Mouse (Mus musculus) adrenal gland, adult 8-10 months (tissue): ENCODE measurements at regions not wholly inside any gene's neighbourhood (a gene's known extent, or its start where the extent isn't known, plus 50 kb on each side); places are given as distances from the start of the nearest gene placed in this dataset.

Experiments used
- DNase-seq: peaks from one replicate; pipeline ENCODE4 v3.0.0; 2022

- no peak for DNase-seq
Measured at GRCm38 (mm10) chr2:117023436-117023835, 97.7 kb upstream of the Spred1 start.

DNA sequence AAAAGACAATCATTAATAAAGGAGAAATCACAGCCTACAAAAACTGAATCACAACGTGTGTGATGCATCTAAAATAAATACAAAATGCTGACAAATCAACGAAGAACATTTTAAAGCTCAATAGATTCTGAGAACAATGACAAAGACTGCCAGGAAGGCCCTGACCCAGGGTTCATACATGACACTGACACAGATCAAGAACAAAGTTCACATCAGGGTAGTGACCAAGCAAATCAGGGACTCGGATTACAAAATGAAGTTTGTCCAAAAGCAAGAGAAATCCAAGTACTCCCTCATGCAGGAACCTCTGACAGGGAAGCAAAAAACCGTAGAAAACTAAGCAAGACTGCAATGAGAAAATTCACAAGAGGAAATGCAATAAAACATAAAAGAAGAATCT is 94.1 kb upstream of the Spred1 start:
- DNase-seq, result peak; percentile 55

GRCm38 (mm10) chr2:117028771-117029170 is 92.4 kb upstream of the Spred1 start:
- DNase-seq, result no peak

GRCm38 (mm10) chr2:117036197-117036872 is 84.8 kb upstream of the Spred1 start:
- no peak for DNase-seq

DNA sequence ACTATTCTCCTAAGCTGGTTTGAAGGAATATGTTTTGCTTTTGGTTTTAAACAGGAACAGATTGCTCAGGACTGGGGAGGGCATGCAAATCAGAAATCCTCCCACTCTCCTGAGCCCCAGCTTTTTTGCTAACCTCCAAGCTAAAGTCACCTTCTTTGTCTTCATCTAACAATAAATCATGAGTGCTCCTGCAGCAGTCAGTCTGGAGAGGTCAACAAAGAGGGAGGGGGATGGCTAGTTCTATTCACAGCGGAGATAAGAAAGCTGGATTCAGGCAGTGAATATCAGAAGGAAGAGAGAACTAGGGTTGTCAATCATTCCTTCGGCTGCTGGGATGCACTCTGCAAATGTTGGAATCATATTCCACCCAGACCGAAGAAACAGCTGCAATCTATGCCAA is 81.0 kb upstream of the Spred1 start:
- DNase-seq, result no peak

GRCm38 (mm10) chr2:117043831-117044230 is 77.3 kb upstream of the Spred1 start:
- no peak for DNase-seq

DNA sequence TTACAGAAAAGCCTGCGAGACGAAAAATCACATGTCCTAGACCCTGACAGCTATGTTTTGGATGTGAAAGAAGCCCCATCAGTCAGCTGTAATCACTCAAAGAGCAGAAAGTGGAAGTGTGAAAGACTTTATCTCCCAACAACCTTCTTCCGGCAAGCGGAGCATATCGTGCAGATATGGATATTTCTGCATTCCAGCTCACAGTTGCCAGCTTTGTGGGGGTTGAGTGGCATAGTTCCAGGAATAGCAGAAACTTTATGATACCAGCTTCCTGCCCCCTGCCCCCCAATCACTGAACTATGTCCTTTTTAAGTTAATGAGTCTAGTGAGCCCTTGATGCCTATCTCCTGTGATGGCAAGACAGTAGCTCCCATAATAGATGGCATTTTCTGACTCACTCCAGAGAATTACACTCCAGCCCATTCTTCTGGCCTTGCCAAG is 72.9 kb upstream of the Spred1 start:
- no peak for DNase-seq

DNA sequence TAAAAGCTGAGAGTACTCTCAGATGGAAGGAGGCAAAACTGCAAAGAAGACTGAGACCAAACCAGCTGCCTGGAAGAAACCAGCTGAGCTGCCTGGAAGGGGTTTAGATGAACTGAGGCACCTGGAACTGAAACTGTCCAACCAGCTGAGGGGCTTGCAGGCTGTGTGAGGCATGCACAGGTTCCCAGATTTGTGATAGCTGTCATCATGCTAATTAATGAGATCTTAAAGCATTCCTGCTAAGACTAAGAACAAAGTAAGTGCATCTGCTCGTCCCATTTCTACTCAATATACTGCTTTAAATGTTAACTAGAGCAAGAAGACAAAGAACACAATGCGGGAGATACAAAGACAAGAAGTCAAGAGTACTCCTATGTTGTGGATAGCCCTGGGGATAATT is 71.1 kb upstream of the Spred1 start:
- no peak for DNase-seq

GRCm38 (mm10) chr2:117064126-117064525 is 57.0 kb upstream of the Spred1 start:
- DNase-seq, result no peak

DNA sequence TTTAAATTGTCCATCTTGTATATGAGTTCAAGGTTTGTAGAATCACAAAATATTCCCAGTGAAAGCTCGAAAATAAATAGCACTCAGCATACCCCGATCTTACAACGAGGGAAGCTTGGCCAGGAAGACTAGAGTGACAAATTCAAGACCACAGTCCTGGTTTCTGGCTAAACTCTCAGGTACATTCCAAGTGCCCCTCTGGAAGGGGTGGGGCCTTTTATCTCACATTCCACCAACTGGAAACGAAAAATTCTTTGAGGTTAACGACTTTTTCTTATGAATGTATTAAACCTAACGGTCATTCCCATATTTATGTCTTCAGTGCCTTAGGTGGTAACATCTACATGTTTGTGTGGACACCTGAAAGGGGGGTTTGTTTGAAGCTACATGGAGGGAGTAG is 50.8 kb upstream of the Spred1 start:
- no peak for DNase-seq

DNA sequence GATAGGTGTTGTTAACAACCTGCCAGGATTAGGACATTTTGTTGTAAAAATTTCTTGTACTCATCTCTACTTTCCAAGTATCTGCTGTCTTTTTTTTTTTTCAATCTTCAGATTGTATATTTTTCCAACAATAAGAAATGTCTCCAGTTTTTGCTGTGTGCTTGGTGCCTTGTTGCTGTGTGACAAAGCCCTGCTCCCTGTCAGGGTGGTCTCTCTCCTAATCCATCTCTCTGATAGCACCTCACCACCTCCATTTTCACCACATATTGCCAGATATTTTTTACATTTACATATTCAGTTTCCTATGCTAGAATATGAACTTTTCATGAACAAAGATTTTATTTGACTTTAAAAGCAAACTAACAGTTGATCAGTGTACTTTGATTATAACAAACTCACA is 50.1 kb upstream of the Spred1 start:
- no peak for DNase-seq
